Mouse (Mus musculus): Measurements from ENCODE around the gene Ifitm3.

Gene Ifitm3

DNA sequence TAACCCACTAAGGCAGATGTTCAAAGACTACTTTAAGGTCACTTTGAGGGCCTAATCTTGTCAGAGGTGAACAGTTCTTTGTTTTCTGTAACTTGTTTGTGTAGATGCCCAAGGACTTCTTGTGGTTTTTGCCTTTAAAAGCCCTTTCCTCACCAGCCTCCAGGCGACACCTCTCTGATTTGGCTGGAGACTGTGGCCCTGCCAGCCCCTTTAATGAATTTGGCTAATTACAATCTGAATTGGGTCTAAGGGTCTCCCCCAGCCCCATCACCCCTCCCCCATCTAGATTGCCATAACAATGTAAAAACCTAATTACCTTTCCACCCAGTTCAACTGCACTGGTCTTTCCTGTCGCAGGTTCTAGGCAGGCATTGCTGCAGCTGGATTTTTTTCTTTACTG, 47.8 kb downstream of the Ifitm3 start:
- ATAC-seq (ENCODE audit: low TSS enrichment) = no peak

DNA sequence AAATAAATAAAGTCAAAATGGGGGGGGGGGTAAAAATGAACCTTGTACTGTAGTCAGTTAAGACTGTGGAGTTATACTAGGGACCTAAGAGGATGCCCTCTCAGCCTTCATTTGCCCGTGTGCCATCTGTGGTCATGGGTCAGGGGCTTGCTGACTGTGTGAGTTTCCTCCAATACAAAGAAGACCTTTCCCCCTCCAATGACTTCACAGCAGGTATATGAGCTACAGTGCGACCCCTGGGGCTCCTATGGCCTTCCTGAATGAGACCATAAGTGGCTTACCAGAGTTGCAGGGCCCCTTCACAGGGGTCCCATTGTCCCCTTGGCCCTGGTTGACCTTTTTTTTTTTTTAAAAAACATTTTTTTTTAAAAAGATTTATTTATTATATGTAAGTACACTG, 49.2 kb downstream of the Ifitm3 start:
- no peak for ATAC-seq (ENCODE audit: low TSS enrichment)

DNA sequence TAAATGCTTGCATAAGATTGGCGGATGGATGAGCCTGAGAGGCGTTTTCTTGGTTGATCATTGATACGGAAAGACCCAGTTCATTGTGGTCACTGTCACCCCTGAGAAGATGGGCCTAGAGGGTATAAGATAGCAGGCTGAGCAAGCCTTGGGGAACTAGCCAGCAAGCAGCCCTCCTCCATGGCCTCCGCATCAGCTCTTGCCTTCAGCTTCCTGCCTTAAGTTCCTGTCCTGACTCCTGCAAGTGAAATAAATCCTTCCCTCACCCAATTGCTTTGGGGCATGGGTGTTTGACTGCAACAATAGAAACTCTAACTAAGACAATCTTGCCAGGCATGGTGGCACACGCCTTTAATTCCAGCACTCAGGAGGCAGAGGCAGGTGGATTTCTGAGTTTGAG, 50.5 kb downstream of the Ifitm3 start:
- ATAC-seq (ENCODE audit: low TSS enrichment) = no peak

Data from frontal cortex, adult (tissue).